Mouse (Mus musculus): ENCODE measurements around the gene Zfp664.

Gene Zfp664

DNA sequence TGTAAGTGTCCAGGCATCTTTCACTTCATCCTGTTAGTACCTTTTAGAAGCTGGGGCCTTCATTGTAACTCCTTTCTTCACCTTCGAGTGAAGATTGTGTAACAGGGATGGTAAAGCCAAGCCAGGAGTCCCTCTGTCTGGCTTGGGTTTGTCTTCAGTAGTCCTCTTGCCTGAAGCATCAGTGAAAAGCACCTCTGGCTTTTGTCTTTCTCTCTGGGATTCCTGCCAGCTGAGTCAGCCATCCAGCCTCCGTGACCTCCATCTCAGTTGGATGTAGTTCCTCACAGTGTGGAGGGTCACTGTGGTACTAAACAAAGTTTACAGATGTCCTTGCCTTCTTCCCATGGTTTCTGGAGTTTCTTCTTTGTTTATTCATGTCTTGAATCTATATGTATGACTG lies 9.5 kb downstream of the Zfp664 start:
- DNase-seq (ENCODE audit: low read depth, low spot score), result no peak

DNA sequence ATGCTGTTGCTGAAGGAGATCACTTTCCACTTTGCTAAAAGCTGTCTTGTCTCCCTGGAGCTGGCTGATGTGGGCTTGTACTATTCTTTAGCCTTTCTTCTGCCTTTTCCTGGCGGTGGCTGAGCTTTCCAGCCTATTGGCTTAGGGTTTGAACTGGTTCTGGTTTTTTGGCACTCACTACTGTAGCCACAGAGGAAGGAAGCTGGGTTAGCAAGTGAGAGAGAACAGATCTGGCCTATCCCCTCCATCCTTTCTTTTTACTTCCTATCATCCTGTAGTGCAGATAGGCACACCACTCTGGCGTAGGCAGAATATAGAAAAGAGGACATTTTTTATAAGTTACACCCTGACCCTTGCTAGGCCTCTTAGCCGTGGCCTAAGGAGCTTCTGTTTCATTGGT lies 10.6 kb downstream of the Zfp664 start:
- DNase-seq (ENCODE audit: low read depth, low spot score), result no peak

DNA sequence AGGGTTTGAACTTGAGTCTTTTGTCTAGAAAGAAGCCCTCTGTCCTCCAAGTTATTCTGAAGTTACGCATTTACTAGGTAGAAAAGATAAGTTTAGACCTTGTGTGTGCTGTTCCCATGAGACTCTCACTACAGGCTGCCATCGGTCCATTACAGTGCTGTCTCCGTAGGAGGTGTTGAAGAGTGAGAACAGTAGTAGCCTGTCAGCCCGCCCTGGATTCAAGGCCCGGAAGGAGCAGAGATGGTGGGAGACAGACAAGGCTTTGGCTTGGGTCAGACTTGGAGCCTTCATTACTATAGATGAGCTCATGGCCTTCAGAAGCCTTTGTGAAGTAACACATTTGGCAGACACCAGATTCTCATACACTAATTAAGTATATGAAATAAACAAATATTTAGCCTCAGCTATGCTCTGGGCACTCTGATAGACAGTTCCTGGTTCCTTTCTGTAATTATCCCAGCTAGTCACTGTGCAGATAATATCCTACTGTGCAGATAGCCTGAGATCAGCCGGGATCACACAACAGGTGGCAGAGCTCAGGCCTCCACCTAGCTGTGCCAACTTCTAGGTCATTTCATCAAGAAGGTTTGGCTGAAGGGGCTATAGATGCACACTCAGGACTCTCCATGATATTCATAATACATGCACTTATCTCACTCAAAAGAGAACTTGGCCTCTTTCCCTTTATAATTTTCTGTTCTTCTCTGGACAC lies 11.6 kb downstream of the Zfp664 start:
- no peak for DNase-seq (ENCODE audit: low read depth, low spot score)

DNA sequence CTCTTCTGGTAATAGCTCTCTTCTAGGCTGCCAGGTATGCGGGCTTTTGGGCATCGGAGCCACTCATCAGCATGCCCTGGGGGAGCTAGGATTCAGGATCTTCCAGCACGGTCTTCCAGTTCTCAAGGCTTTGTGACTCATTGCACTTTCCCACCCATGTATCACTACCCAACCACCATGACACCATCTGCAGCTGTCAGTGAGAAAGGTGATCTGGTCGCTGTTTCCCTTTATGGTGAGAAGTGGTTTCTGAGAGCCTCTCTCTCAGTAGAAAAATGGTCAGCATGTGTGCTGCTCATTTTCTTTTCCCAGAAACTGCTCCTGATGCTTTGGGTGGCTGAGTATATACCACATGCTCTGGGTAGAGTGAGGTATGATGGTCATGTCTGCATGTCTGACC lies 16.8 kb downstream of the Zfp664 start:
- no peak for DNase-seq (ENCODE audit: low read depth, low spot score)

DNA sequence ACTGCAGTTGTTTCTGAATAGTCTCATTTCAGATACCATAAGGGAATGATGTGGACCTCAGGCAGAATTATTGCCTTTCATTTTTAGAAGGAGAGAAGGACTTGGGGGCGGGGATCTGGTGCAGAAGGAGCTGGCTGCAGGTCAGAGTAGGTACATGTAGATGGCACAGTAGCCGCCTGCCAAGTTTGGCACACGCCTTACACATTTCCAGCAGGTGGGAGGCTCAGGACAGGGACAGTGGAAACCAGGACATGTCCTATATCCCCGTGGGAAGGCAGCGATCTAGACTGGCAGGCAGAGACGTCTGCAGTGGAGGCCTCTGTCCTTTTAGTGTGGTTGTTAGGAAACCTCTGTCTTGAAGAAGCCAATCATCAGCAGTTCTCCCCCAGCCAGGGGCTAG lies 17.3 kb downstream of the Zfp664 start:
- DNase-seq (ENCODE audit: low read depth, low spot score), result no peak

DNA sequence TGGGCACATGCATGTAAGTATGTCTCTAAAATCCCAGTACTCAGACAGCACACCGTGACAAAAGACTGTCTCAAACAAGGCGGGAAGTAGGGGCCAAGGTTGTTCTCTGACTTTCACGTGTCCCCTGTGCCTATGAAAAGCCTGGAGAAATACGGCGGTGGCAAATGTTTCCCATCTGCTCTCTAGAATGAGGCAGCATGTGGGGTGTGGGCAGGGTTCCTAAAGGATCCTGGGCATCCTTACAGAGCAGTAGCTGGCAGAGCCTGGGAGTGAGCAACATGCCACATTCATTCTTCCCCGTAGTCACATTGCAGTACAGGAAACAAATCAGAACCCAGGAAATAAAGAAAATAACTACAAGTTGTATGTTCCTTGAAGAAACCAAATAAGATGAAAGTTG lies 21.4 kb downstream of the Zfp664 start:
- DNase-seq (ENCODE audit: low read depth, low spot score), result no peak

DNA sequence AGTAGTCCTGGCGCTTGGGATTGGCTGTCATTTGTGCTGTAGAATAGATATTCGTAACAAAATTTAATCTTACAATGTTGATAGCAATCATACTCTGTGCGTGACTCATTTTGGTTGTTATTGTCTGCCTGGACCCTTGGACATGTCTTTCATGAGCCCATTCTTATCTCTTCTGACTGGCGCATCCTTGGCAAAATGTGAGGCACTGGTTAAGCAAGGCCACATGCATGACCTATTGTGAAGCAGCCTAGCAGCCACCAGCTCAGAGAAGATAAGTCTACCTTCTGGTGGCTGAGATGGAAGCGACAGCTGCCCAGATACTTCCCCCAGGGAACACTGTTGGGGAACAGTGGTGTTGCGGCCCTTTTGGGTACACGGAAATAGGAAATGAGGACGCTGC lies 26.2 kb downstream of the Zfp664 start:
- DNase-seq (ENCODE audit: low read depth, low spot score), result no peak

DNA sequence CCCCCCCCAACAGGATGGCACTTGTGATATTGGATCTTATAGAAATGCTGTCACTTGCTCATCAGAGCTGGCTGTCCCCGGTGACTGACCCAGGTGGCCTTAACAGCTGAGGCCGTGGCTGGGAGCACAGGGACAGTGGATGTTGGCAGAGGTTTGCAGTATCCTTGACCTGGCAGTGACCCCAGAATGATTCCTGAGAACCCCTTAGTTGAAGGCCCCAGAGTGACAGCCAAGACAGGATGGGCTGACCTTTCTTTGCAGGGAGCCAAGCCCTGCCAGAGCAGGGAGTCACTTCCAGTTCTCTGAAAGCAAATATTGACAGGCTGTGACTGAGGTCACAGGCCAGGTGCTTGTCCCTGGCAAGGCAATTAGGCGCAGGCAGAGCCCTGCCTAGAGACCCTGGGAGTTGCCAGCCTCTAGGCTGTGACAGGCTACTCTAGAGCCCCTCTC lies 29.5 kb downstream of the Zfp664 start:
- DNase-seq (ENCODE audit: low read depth, low spot score), result no peak

DNA sequence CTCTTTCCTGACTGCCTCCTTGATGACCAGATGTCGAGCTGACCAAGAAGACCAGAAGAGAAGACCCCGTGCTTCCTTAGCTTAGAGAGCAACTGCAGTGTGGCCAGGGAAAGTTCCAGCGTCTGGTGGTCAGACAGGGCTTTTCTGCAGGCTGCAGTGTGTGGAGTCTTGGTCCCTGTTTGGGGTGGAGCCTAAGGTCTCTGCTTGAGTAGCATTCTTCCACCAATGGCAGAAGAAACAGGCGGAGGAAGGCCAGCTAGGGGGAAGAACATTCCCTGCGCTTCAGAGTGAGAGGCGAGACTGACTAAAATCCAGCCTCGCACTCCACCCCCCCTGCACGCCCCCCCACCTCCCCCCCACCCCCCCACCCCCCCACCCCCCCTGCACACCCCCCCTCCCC lies 33.6 kb downstream of the Zfp664 start:
- DNase-seq (ENCODE audit: low read depth, low spot score), result no peak

DNA sequence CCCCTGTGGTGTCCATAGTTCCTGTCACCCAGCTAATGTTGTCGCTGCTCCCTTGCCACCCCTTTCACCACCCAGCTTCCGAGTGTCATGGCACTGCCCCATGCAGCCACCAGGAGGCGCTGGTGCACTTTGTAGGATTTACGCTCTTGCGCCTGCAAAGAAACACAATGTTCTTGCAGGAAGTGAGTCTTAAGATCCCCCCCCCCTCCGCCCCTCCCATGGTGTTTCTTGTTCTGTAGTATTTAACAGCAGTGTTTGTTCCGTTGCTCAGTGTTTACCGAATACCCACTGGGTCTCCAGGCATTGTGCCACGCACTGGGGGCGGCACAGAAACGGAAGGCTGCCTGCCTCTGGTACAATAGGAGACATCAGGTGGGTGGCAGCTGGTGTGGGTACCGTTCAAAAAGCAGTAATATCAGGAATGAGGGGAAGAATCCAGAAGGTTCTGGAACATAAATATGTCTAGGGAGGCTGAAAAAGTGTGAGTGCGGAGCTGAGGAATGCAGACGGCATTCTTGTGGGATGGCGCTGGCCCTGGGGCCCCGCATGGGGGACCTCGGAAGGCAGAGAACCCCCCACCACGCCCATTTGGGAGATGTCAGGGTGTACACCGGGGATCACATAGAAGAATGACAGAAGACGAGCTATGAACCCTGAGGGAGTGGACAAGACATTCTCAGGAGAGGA lies 37.6 kb downstream of the Zfp664 start:
- peak; percentile 80 for DNase-seq (ENCODE audit: low read depth, low spot score)

DNA sequence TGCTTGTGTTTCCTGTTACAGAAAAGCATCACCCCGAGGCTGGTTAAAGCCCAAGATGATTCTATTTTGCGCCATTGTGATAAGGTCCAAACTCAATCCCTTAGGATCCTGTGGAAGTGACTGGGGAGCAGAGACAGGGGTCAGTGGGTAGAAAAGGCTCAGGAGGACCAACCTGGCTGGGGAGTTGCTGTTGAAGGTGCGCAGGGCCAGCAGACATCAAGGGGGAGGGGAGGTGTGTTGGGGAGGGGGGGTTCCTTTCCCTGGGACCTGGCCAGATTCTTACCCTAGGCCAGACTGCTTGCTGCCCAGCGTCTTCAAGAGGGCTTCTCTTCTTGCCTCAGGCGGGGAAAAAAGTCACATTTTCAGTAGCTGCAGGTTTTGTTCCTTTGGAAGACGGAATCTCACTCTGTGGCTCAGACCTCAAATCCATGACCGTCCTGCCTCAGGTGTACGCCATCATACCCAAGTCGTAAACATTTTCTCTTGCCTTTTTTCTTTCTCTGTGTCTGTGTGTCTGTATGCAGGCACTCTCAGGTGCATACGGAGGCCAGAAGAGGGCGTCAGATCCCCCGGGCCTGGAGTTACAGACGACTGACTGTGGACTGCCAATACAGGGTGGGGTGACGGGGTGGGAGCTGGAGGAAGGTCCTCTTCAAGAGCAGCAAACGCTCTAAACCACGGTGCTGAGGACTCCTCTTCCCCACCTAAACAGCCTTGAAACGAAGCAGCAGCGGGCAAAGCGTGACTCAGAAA lies 38.4 kb downstream of the Zfp664 start:
- DNase-seq (ENCODE audit: low read depth, low spot score), result no peak

DNA sequence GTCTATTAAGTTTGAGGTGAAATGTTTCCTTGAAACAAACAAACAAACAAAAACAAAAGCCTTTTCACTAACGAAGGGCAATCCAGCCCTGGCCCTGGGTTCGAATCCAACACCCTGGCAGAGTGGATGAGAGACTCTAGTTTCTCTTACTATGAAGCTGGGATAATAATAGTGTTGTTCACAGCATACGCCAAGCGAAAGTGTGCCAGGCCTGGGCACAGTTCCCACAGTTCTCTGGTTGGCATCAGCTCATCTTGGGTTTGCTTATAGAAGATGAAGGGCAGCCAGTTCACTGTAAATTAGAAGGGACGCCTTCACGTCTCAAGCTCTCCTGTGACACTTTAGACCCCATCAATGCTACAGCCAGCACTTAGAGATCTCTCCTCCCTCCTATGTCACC lies 39.2 kb downstream of the Zfp664 start:
- DNase-seq (ENCODE audit: low read depth, low spot score), result no peak

DNA sequence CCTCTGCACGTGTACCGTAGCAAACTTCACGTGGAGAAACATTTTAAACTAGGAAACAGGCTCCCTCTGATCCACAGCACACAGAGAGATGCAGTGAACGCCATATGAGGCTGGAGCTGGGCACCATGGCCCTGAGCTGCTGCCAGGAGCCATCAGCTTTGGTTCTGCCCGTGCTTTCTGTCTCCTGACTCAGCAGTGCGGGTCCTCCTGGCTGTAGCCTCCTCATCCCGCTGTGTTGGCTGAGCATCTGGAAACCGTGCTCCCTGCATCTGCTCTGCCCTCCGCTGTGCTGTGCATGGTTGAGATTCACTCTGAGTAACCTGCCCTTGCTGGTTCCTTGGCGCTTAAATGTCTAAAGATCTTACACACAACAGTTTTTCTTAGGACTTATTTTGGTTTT lies 39.7 kb downstream of the Zfp664 start:
- DNase-seq (ENCODE audit: low read depth, low spot score), result no peak

DNA sequence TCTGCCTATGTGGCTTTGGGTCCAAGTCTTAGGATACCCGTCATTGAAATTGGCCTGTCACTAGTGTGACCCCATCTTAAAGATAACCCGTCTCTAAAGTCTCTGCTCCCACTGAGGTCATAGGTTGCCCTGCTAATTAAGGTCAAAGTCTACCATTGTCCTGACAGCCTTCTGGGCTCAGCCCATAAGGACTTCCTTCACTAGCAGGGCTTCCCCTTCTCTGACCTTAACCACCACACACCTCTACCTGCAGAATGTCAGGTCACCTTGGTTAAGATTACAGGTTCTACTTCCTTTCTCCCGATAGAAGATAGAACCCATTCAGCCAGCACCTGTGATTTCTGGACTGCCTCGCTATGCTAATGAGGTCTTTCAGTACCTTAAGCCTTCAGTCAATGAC lies 41.4 kb downstream of the Zfp664 start:
- no peak for DNase-seq (ENCODE audit: low read depth, low spot score)

DNA sequence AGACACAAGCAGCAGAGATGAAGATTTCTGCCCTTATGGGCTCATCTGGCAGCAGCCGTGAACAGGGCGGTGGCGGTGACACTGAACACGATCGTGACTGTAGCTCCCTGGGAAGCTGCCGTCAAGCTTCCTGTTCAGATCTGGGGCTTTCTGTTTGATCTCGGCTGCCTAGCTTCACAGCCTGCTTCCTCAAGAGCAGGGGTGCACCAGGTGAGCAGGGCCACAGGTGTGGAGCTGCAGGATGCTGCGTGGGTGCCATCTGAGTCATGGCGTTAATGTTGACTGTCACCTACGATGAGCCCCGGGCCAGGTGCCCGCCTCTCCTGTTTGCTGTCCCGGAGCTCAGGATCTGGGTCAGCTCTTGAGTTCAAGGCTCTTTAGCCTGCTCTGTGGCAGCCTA lies 44.4 kb downstream of the Zfp664 start:
- no peak for DNase-seq (ENCODE audit: low read depth, low spot score)

DNA sequence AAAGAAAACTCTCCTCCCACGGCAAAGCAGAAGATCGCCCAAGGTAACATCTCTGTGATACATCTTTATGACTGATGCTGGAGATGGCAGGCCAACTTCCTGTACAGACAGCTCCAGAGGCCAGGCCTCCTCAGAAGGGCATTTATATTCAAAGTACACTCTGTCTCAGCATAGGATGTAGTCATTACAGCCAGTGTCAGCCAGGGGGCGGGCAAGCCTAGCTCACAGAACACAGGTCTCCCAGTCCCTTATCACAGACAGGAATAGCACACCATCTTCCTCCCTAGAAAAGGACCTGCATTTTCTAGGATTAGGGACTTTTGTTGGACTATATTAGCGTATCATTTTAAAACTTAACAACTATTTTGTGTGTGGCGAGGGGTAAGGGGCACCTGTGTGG lies 46.4 kb downstream of the Zfp664 start:
- peak; percentile 91 for DNase-seq (ENCODE audit: low read depth, low spot score)

DNA sequence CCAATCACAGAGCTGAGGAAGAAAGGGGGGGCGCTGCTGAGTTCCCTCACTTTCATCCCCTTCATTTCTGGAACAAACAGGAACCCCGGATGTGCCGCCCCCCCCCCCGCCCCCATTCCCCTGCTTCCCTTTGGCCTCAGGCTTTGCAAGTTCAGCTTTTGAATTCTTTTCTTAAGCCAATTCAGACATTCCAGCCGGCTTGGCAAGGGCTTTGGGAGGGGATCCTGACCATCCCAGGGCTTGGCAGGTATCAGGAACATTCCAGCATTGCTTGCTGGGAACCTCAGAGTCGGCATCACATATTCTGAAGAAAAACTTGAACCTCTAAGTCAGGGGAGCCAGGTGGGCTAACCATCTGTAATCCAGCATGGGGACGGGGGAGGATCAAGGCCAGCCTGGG lies 49.8 kb downstream of the Zfp664 start:
- DNase-seq (ENCODE audit: low read depth, low spot score), result peak; percentile 78

DNA sequence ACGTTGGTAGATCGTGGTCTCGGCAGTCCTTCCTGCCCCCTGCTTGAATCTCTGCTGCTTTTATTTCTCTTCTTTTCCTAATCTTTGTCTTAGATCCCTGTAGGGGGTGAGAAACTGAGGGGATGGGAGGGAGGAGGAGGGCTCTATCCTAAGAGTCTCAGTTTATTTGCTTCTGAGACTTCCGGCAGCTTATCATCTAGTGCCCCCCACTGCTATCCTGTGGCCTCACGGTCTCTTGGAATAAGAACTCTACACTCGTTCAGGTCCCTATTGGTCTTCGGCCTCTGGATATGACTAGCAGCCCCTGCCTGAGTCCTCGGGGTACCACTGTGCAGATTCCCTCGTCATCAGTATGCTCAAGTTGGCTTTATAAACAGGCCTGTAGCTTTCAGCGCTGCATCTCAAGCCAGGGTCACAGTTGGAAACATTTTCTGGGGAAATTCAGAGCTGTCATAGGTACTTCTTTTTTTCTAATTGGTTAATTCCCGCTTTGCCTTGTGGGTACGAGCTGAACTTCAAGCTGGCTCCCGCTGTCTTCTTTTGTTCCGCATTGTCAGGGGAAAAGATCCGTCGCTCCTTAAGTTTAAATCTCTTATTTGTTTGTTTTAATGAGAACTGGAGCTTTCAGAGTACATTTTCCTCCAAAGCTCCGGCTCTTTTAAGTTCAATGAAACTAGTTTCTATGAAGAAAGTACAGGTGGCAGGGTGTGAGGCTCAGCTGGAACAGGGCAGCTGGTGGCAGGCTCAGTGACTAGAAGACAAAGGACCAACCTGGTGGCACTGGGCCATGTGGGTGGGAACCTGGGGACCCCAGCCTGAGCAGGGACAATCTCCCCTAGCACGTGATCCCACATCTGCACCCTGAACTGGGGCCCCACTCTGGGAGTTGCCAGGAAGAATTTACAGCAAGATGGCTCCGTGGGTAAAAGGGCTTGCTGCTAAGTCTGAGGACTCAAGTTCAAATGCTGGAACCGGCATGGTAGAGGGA lies 50.7 kb downstream of the Zfp664 start:
- DNase-seq (ENCODE audit: low read depth, low spot score), result no peak

DNA sequence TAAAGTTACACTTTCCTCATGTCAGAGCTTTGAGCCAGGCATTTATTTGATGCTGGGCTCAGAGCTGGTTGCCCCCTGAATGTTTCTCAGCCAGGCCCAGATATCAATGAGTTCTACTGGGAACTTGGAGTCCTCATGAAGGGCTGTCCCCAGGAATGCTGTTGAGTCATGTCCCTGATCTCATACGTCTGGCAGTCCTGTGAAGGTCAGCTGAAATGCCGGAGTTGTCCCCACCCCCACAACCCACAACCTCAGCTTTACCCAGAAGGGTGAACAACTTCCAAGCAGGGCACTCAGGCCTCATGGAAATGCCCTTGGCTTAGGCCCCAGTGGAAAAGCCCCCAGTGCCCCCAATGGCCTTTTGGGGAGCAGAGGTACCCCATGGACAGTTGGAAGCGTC lies 57.3 kb downstream of the Zfp664 start:
- no peak for DNase-seq (ENCODE audit: low read depth, low spot score)

DNA sequence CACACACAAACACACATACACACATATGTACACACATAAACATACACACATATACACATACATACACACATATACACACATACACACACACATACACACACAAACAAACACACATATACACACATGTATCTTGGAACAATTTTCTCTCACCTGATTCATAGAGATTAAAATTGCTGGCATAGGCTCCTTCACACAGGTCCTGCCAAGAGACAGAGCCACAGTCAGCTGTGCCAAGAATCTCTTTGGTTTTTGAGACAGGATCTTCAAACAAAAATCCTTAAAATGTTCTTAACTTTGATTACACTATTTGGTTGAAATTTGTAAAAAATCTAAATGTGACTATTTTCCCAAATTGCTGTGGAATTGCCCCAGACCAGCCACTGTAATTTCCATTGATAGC lies 58.9 kb downstream of the Zfp664 start:
- no peak for DNase-seq (ENCODE audit: low read depth, low spot score)
